Mouse (Mus musculus) urinary bladder, postnatal 10 days (tissue): ENCODE measurements around the gene Farp2.
"Not testable (repeated sequence)": the region's sequence is repeated elsewhere in the genome, so short reads cannot be mapped to it uniquely, and the experiment has no call there.

ENCODE experiments used
- DNase-seq: peaks from one replicate; pipeline ENCODE4 v3.0.0; 2022; ENCODE audit warnings: low spot score

Gene Farp2

GRCm38 (mm10) chr1:93635091-93635579, 123.3 kb downstream of the Farp2 start:
- DNase-seq: peak; percentile 21

GRCm38 (mm10) chr1:93635580-93636192, 123.8 kb downstream of the Farp2 start:
- DNase-seq: peak; percentile 96

GRCm38 (mm10) chr1:93636211-93636897, 124.5 kb downstream of the Farp2 start:
- no peak for DNase-seq

GRCm38 (mm10) chr1:93641978-93642377, 130.1 kb downstream of the Farp2 start:
- DNase-seq: no peak

- no peak for DNase-seq
These were observed 130.8 kb downstream of the Farp2 start for GRCm38 (mm10) chr1:93642692-93643091.

- DNase-seq: no peak
These were observed 137.8 kb downstream of the Farp2 start for GRCm38 (mm10) chr1:93649604-93650172.

GRCm38 (mm10) chr1:93654275-93654674, 142.4 kb downstream of the Farp2 start:
- DNase-seq: no peak

- no peak for DNase-seq
These were observed 142.9 kb downstream of the Farp2 start for GRCm38 (mm10) chr1:93654798-93655197.

GRCm38 (mm10) chr1:93656325-93657024, 144.6 kb downstream of the Farp2 start:
- DNase-seq: no peak

- DNase-seq: no peak
These were observed 145.1 kb downstream of the Farp2 start for GRCm38 (mm10) chr1:93657025-93657360.

- DNase-seq: not testable (repeated sequence)
These were observed 146.7 kb downstream of the Farp2 start, which contains the start of gene Stk25 for GRCm38 (mm10) chr1:93658559-93658958. Stk25 (minus strand) TSS chr1:93658659.

GRCm38 (mm10) chr1:93667760-93668400, 156.0 kb downstream of the Farp2 start:
- no peak for DNase-seq

- peak; percentile 43 for DNase-seq
These were observed 157.1 kb downstream of the Farp2 start for GRCm38 (mm10) chr1:93668791-93669548.

- no peak for DNase-seq
These were observed 158.1 kb downstream of the Farp2 start for GRCm38 (mm10) chr1:93669941-93670340.
